Mouse (Mus musculus) urinary bladder, postnatal 14 days (tissue): ENCODE measurements at regions not wholly inside any gene's neighbourhood (a gene's known extent, or its start where the extent isn't known, plus 50 kb on each side); places are given as distances from the start of the nearest gene placed in this dataset.

Source experiments
- DNase-seq: peaks from one replicate; pipeline ENCODE4 v3.0.0; 2021; ENCODE audit warnings: low spot score

DNA sequence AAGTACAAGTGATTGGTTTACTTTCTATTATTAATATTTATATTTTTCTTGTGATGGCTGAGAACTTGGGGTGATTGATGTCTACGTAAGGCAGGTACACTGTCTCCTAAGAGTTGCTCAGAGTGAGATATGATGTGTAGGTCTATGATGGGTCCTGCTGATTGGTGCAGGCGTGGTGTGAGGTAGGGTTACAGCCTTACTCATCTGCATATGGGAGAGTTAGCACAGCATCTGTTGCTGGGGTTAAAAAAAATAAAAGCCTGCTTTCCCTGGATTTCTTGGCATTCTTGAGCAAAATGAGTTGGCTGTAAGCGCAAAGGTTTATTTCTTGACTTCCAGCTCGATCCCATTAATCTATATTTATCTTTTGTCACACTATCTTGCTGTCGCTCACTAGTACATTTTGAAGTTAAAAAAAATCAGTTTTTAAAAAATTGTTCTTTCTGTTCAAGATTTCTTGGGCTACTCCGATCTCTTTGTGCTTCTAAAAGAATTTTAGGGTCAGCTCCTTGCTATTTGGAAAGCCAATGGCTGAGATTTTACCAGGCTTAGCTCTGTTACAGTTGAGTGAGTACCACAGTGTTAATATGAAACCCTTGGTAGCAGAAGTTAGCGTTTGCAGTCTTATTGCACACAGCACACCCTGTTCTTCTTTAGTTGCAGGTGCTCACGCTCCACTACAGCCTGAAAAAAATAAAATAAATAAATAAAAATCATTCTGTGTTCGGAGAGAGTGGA is 482.0 kb downstream of the Plekhb2 start:
- DNase-seq: no peak

GRCm38 (mm10) chr1:35332340-35332684 is 482.5 kb downstream of the Plekhb2 start:
- no peak for DNase-seq

DNA sequence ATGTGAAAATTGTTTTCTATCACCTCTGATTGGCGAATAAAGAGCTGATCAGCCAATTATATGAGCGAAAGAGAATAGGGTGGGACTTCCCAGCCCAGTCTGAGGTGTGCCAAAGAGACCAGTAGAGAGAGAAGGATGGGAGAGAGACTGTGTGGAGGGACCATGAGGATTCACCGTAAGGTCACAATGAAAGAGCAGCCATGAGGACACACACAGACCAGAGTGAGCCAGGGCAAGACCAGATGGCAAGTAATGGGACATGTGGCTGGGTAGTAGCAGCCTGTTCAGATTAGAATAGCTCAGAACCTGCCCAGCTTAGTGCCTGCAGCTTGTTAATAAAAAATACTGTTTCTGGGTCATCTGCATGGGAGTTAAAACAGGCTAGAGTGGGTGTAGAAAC is 487.9 kb downstream of the Plekhb2 start:
- no peak for DNase-seq

DNA sequence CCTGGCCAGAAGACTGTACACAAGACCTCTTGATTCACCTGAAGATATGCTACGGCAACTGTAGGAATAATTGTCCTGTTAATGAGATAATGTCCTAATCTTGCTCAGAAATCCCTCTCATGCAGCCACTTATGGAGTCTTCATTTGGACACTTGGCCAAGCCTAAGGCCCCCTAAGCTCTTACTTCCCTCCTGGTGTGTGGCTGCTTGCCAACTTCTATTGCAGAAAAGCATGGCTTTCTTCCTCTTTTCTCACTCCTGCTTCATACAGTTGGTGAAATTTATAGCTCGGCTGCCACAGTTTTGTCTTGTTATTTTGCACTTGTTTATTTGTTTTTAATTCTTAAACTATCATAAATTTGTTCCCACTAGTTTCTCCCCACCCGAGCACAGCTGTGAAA is 488.4 kb downstream of the Plekhb2 start:
- DNase-seq: no peak

DNA sequence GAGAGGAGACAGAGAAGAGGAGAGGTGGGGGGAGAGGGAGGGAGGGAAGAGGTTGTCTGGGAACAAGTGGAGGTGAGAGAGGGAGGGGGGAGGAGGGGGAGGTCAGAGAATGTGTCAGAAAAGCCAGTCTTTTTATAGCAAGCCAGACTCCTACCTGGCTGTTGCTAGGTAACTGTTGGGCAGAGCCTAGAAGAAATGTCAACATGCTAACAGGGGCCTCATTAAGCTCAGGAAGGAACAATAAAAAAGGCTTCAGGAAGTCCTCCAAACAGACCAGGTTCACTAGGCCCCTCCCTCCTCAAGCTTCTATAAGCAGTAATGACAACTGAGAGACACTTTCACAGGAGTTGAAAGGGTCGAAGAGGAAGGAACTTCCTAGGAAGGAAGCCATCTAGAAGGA is 494.8 kb downstream of the Plekhb2 start:
- DNase-seq: no peak

GRCm38 (mm10) chr1:35348294-35348693 is 498.5 kb downstream of the Plekhb2 start:
- DNase-seq: no peak

DNA sequence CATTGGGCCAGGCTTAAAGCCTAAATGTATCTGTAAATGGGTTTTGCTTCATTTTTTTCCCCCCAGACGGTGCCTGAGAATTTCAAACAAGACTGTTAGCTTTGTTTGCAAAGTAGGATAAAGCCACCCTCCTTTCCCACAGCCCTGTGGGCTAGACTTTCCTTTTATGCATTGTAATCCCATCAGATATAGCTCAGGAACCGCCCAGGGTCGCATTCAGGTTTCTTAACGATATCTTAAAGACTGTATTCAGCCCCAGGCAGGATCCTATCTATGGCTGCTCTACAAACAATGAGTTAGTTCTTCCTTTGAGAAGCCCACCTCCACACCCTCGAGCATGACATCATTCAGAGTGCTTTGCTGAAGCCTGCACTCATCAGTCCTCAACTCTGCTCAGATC is 509.2 kb downstream of the Plekhb2 start:
- no peak for DNase-seq

DNA sequence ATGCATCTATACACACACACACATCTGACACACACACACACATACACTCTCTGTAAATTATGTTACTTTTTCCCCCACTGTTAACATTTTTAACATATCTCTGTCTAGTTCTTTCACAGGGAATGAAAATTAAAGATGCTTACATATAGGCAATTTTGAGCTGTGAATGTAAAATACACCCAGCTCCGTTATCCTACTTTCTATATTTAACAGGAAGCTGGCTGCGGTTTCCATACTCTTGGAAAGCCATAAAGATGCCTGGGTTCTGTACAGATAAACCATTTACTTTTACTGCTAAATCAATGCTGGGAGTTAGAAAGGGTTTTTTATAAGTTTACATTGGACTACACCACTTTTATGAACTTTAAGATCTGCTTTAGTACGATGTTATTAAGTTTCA is 511.7 kb downstream of the Plekhb2 start:
- no peak for DNase-seq

- DNase-seq: no peak
Observed at GRCm38 (mm10) chr1:35362836-35363235, 513.1 kb downstream of the Plekhb2 start.

- no peak for DNase-seq
Observed at GRCm38 (mm10) chr1:35366559-35366958, 516.8 kb downstream of the Plekhb2 start.

- no peak for DNase-seq
Observed at GRCm38 (mm10) chr1:35372751-35373150, 523.0 kb downstream of the Plekhb2 start.

- no peak for DNase-seq
Observed at GRCm38 (mm10) chr1:35380633-35381385, 531.0 kb downstream of the Plekhb2 start.

- peak; percentile 85 for DNase-seq
Observed at GRCm38 (mm10) chr1:35385430-35385829, 535.7 kb downstream of the Plekhb2 start.

DNA sequence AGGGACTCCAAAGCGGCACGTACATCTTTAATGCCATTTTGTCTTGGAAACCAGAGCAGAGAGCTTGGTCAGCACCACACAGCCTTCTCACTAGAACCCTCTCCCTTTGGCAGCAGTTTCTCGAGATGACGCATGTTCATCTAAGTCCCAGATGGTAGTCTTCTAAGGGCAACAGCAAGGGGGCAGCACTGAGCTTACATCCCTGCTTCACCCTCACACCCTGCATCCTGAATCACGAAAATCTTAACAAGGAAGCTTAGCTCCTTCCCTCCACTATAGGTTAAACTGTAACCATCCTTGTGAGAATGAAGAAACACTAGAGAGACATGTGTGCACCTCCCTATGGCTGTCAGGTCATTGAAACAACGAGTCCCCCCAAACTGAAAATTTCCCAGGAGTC is 538.4 kb downstream of the Plekhb2 start:
- DNase-seq: peak; percentile 24

- no peak for DNase-seq
Observed at GRCm38 (mm10) chr1:35390371-35390770, 540.6 kb downstream of the Plekhb2 start.

- no peak for DNase-seq
Observed at GRCm38 (mm10) chr1:35390858-35391586, 541.2 kb downstream of the Plekhb2 start.

- no peak for DNase-seq
Observed at GRCm38 (mm10) chr1:35393550-35394118, 543.9 kb downstream of the Plekhb2 start.

GRCm38 (mm10) chr1:35400674-35401359 is 551.0 kb downstream of the Plekhb2 start:
- no peak for DNase-seq

GRCm38 (mm10) chr1:35402995-35403394 is 553.2 kb downstream of the Plekhb2 start:
- DNase-seq: no peak

DNA sequence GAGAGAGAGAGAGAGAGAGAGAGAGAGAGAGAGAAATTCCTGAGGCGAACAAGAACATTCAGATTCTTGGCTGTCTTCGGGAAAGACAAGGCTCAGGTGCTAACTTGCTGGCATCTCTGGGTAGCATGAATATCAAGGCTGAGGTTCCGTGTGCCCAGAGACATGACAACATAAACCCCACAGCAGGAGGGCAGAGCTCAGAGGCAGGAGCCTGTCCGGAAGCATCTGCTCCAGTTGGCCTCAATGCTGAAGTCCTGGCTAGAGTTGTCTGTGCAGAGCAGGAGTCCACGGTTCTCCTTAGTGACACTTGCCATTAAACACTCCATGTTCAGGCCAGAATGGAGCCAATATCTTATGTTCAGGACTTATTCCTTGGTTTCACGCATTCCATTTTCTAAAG is 555.6 kb downstream of the Plekhb2 start:
- no peak for DNase-seq

GRCm38 (mm10) chr1:35415646-35416045 is 565.9 kb downstream of the Plekhb2 start:
- DNase-seq: peak; percentile 15
